Mouse (Mus musculus) stomach, postnatal 0 days (tissue): Measurements from ENCODE around the gene Cnih2. TPM values are rescaled to one million over a fixed set of nuclear protein-coding genes. Genes with fewer than 3 reads are reported as not detected.
A peak's percentile ranks its signal among the peaks of the same experiment; 100 is the strongest.

Experiments used
- ATAC-seq: fragments of 200-750 bp; cut with Nextera tagmentation; 2 replicates; pipeline ENCODE4 v1.8.0; 2017; ENCODE audit not compliant: low FRiP score, low TSS enrichment
- DNase-seq: peaks from one replicate; pipeline ENCODE4 v3.0.0-alpha.2; 2016; ENCODE audit warnings: low spot score
- H3K27ac ChIP-seq: fragments of 300-500 bp; sonication (generic); replicated peaks from 2 replicates; pipeline ENCODE4 v1.5.1; 2014; ENCODE audit warnings: mild to moderate bottlenecking, control low read depth
- H3K27me3 ChIP-seq: fragments of 300-500 bp; sonication (generic); 2 replicates; pipeline ENCODE4 v1.6.1; 2014; ENCODE audit warnings: low read length; ENCODE audit not compliant: control insufficient read depth, insufficient read depth
- H3K36me3 ChIP-seq: fragments of 300-500 bp; sonication (generic); 2 replicates; pipeline ENCODE4 v1.6.1; 2014; ENCODE audit warnings: low read length, mixed read lengths; ENCODE audit not compliant: control insufficient read depth, insufficient read depth
- H3K4me1 ChIP-seq: fragments of 300-500 bp; sonication (generic); replicated peaks from 2 replicates; pipeline ENCODE4 v1.6.1; 2014; ENCODE audit warnings: antibody characterized with exemption; ENCODE audit not compliant: control insufficient read depth, insufficient read depth
- H3K4me2 ChIP-seq: fragments of 300-500 bp; sonication (generic); replicated peaks from 2 replicates; pipeline ENCODE4 v1.6.1; 2014; ENCODE audit warnings: low read depth, mild to moderate bottlenecking, control low read depth, moderate library complexity
- H3K4me3 ChIP-seq: fragments of 300-500 bp; sonication (generic); 2 replicates; pipeline ENCODE4 v1.5.1; 2014; ENCODE audit warnings: low read depth, low read length, control low read depth
- H3K9ac ChIP-seq: fragments of 300-500 bp; sonication (generic); 2 replicates; pipeline ENCODE4 v1.6.1; 2014; ENCODE audit warnings: mild to moderate bottlenecking, low read length, control low read depth, mixed read lengths
- H3K9me3 ChIP-seq: fragments of 300-500 bp; sonication (generic); 2 replicates; pipeline ENCODE4 v1.6.1; 2016; ENCODE audit warnings: low read length; ENCODE audit not compliant: control insufficient read depth
- CTCF ChIP-seq: IDR thresholded peaks from 2 replicates; pipeline ENCODE4 v1.5.1; 2016; ENCODE audit warnings: antibody characterized with exemption, low read depth, mild to moderate bottlenecking, moderate library complexity
- EP300 ChIP-seq: optimal IDR thresholded peaks from 2 replicates; pipeline ENCODE3; 2016; ENCODE audit warnings: antibody characterized with exemption
- WGBS: fragments of 180-500 bp; shearing (Covaris S2); extraction: QIAGEN DNeasy Blood & Tissue Kit; methylation state at CpG from one replicate; pipeline ENCODE4 v1.1.7; 2014; 5-methylcytosine and 5-hydroxymethylcytosine counted together
- polyA plus RNA-seq: library from polyadenylated mRNA; unstranded; fragments of >200 nt; fragmentation: Nextera tagmentation; extraction: Ambion mirVana; gene quantifications from 2 replicates; pipeline ENCODE4 v1.2.1, GENCODE M21; 2015

Cnih2 gene
- polyA plus RNA-seq, 1 experiment from 2014 or later: 5.6 TPM

DNA sequence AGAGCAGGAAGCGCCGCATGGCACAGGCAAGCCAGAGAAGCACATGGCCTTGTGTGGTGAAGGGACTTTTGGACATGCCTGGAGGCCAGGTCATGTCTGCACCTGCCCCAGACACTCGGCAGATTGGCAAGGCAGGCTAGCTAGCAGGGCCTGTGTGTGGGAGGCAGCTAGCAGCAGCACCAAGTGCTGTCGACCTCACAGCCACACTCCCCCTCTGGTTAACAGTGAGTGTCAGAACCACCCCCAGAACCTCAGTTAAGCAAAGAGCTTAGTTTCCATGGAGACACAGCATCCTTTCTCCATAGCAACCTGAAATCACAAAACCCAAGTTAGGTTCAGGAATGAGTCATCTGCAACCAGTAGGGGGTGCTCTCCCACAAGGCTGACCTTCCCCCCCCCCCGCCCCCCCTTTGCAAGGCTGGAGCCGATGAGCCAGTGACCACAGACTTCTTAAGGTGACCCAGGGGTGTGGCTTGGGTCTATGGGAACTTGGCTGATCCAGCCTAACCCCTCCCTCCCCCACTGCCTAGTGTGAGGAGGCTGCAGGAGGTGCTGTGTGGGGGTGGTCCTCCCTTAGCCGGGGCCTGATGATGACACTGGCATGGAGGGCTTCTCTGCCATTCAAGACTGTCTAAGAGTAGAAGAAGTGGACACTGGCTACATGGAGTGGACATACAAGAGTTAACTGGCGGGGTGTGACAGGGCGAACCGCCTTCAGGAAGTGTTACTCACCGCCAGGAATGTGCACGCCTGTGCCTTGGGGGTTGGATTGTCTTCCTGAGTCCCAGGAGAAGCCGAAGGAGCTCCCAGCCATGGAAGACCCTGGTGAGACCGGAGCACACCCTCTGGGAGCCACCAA, 48.0 kb downstream of the Cnih2 start, which contains the start of gene Rin1:
Rin1 (plus strand) TSS at position 435 of the 859 bp plus-strand sequence.
- peak within 1 kb of the TSS; percentile 49 for H3K9ac ChIP-seq
- no peaks in the 10 kb centered on the region for H3K27me3 ChIP-seq
- ATAC-seq (peak; percentile 78), DNase-seq (peak; percentile 85)
- H3K9me3 ChIP-seq: no peaks in the 10 kb centered on the region
- H3K4me2 ChIP-seq: peak within 1 kb of the TSS; percentile 63
- no peaks in the 10 kb centered on the region; the same call in 1 of the 2 replicates for H3K4me1 ChIP-seq
- H3K27ac ChIP-seq: peak within 1 kb of the TSS; percentile 65
- H3K36me3 ChIP-seq: peaks cover 6% of the 10 kb centered on the region
- TF ChIP-seq CTCF (peak; percentile 74), EP300 (no peak)
- peak within 1 kb of the TSS; percentile 35 for H3K4me3 ChIP-seq
- WGBS: 18% methylated on average over 14 of the region's 14 CpGs

DNA sequence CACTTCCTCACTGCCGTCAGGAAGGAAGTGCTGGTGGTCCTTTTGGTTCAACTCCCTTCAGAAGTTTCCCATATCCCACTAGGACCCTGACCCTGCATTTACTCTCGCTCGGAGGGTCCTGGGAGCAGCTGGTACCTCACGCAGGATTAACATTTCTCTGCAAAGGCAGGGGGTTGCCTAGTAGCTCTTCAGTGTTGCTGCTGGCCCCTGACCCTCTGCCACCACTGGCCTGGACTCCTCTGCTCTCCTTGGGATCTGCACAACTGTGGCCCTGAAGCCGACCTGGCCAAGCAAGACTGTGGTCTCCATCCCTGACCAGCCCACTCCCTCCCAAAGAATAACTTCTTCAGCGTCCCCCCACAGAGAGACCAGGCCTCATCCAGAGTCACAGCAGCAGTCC, 49.0 kb downstream of the Cnih2 start:
- no peak for ATAC-seq

DNA sequence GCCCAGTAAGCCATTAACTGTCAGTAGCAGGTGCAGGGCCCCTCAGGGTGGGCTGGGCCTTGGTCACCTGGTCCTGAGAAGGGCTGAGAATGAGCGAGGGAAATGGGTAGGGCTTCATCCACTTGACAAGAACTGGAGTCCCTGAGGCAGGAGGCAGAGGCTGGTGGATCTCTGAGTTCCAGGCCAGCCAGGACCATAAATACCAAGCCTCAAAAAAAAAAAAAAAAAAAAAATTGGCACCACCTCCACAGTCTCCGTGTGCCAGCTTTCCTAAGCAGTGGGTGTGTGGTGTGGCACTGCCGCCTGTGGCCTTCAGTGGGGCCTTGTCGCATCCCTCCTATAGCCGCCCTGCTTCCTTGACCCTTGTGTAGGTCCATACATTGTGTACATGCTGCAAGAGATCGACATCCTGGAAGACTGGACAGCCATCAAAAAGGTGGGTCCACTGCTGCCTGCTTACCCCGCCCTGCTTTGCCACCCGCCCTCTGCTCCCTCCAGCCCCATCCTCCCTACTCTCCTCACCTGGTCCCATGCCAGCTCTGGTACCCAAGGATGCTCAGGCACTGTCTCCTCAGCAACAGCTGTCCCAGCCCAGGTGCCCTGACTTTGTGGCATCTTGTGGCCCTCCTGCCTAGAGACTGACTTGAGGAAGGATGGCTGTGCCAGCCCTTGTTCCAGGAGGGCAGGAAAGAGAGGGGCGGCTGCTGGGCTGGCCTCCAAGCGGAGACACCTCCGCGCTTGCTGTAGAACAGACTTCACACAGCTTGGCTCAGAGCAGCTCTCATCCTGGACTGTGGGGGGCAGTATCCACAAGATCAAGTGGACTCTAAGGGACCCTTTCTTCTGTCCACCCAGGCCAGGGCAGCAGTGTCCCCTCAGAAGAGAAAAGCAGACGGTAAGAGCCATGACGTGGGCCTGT, 49.9 kb downstream of the Cnih2 start:
- no peak overlapping the region for H3K9ac ChIP-seq
- DNase-seq (no peak), ATAC-seq (no peak)
- TF ChIP-seq EP300 (no peak), CTCF (peak; percentile 23; the same call in 1 of the 2 replicates)
- no peaks in the 10 kb centered on the region; the same call in 1 of the 2 replicates for H3K4me1 ChIP-seq
- H3K4me2 ChIP-seq: no peak overlapping the region
- H3K36me3 ChIP-seq: peaks cover 6% of the 10 kb centered on the region
- 76% methylated on average over 14 of the region's 14 CpGs for WGBS
- no peaks in the 10 kb centered on the region for H3K9me3 ChIP-seq
- no peaks in the 10 kb centered on the region for H3K27me3 ChIP-seq
- H3K27ac ChIP-seq: no peak overlapping the region
- H3K4me3 ChIP-seq: no peak overlapping the region

More for the DNA sequence above, 49.0 kb downstream of the Cnih2 start:
- no peak for DNase-seq
- H3K36me3 ChIP-seq: peaks cover 6% of the 10 kb centered on the region
- no peak overlapping the region; the same call in 1 of the 2 replicates for H3K27ac ChIP-seq
- H3K4me1 ChIP-seq: no peaks in the 10 kb centered on the region; the same call in 1 of the 2 replicates
- 79% methylated on average over 6 of the region's 6 CpGs for WGBS
- H3K27me3 ChIP-seq: no peaks in the 10 kb centered on the region
- no peak overlapping the region for H3K4me3 ChIP-seq
- H3K9ac ChIP-seq: no peak overlapping the region
- no peak overlapping the region for H3K4me2 ChIP-seq
- TF ChIP-seq EP300: no peak
- TF ChIP-seq CTCF: no peak
- H3K9me3 ChIP-seq: no peaks in the 10 kb centered on the region

DNA sequence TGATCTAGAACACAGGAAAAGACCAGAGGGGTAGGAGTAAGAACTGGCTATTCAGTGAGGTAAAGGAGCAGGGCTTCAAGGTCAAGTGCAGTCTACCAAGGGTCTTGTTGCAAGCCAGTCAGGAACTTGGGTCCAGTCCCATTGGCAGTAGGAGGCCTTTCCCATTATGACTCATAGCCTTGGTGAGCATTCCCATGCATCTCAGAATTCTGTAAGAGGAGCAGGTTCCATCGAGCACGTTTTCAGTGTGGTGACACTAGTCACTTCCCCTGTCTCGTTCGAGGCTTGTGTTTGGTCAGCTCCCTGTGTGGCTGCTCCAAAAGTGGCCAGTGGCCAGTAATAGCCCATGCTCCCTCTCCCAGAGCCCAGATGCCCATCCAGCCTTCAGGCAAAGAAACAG, 52.8 kb downstream of the Cnih2 start:
- no peak overlapping the region for H3K27ac ChIP-seq
- H3K4me3 ChIP-seq: no peak overlapping the region
- no peak overlapping the region for H3K4me2 ChIP-seq
- H3K9me3 ChIP-seq: no peaks in the 10 kb centered on the region
- ATAC-seq (no peak), DNase-seq (no peak)
- H3K36me3 ChIP-seq: peaks cover 6% of the 10 kb centered on the region
- 73% methylated on average over 4 of the region's 4 CpGs for WGBS
- no peak overlapping the region for H3K9ac ChIP-seq
- H3K27me3 ChIP-seq: no peaks in the 10 kb centered on the region
- peaks cover under 1% of the 10 kb centered on the region; the same call in 1 of the 2 replicates for H3K4me1 ChIP-seq
- TF ChIP-seq CTCF (no peak), EP300 (no peak)

Other genes with a start within 250 kb of the Cnih2 start
- 24.1 and 28.4 TPM in 2 replicates for gene Ctsf, start 243.4 kb downstream of the Cnih2 start, polyA plus RNA-seq
- 1.3 and 2.3 TPM in 2 replicates for gene Actn3, start 220.6 kb downstream of the Cnih2 start, polyA plus RNA-seq
- 6.4 and 7.3 TPM in 2 replicates for gene Zdhhc24, start 219.9 kb downstream of the Cnih2 start, polyA plus RNA-seq
- 0.85 and 0.95 TPM in 2 replicates for gene Bbs1, start 191.9 kb downstream of the Cnih2 start, polyA plus RNA-seq
- gene Dpp3, start 170.2 kb downstream of the Cnih2 start, polyA plus RNA-seq: 91.0 and 94.4 TPM in 2 replicates
- 0.85 and 1.2 TPM in 2 replicates for gene Peli3, start 155.4 kb downstream of the Cnih2 start, polyA plus RNA-seq
- 67.9 and 78.0 TPM in 2 replicates for gene Mrpl11, start 136.4 kb downstream of the Cnih2 start, polyA plus RNA-seq
- 0.08 and 0.12 TPM in 2 replicates for gene Npas4, start 108.2 kb downstream of the Cnih2 start, polyA plus RNA-seq
- gene Slc29a2, start 74.7 kb downstream of the Cnih2 start, polyA plus RNA-seq: 1.7 and 1.8 TPM in 2 replicates
- 22.3 and 23.6 TPM in 2 replicates for gene B4gat1, start 59.7 kb downstream of the Cnih2 start, polyA plus RNA-seq
- gene AC124502.3, start 59.6 kb downstream of the Cnih2 start, polyA plus RNA-seq: 0.24 and 1.1 TPM in 2 replicates
- 42.3 and 45.6 TPM in 2 replicates for gene Brms1, start 57.2 kb downstream of the Cnih2 start, polyA plus RNA-seq
- 2.6 TPM in 2 replicates for gene Rin1, start 48.0 kb downstream of the Cnih2 start, polyA plus RNA-seq
- 31.6 and 39.5 TPM in 2 replicates for gene Cd248, start 30.4 kb downstream of the Cnih2 start, polyA plus RNA-seq
- 10.4 and 11.4 TPM in 2 replicates for gene Tmem151a, start 13.0 kb downstream of the Cnih2 start, polyA plus RNA-seq
- 128 and 131 TPM in 2 replicates for gene Yif1a, start 10.0 kb downstream of the Cnih2 start, polyA plus RNA-seq
- gene Rab1b, start 8.6 kb upstream of the Cnih2 start, polyA plus RNA-seq: 183 and 194 TPM in 2 replicates
- gene Klc2, start 20.0 kb upstream of the Cnih2 start, polyA plus RNA-seq: 8.7 and 8.8 TPM in 2 replicates
- 4.6 and 6.7 TPM in 2 replicates for gene Pacs1, start 174.6 kb upstream of the Cnih2 start, polyA plus RNA-seq
- 134 and 148 TPM in 2 replicates for gene Sf3b2, start 196.9 kb upstream of the Cnih2 start, polyA plus RNA-seq
- 0.51 and 0.53 TPM in 2 replicates for gene Gal3st3, start 199.8 kb upstream of the Cnih2 start, polyA plus RNA-seq
- gene Catsper1, start 237.2 kb upstream of the Cnih2 start, polyA plus RNA-seq: not detected in 2 replicates